Mouse (Mus musculus): ENCODE results near the gene Cd164l2. TPM values are rescaled to one million over a fixed set of nuclear protein-coding genes. Genes with fewer than 3 reads are reported as not detected.
A peak's percentile ranks its signal among the peaks of the same experiment; 100 is the strongest.

The Cd164l2 gene
- polyA plus RNA-seq, 1 experiment from 2014 or later = 0.23 TPM

- H3K27ac ChIP-seq (ENCODE audit: low read depth, low read length) = no peak overlapping the region
- DNase-seq (ENCODE audit: low spot score, missing footprints) = peak; percentile 53
- peaks cover 32% of the 10 kb centered on the region for H3K27me3 ChIP-seq (ENCODE audit: control insufficient read depth, insufficient read depth, low read length)
- no peaks in the 10 kb centered on the region for H3K36me3 ChIP-seq (ENCODE audit: control insufficient read depth, insufficient read depth, low read length)
- no peaks in the 10 kb centered on the region for H3K9me3 ChIP-seq (ENCODE audit: control insufficient read depth, low read length)
- H3K4me1 ChIP-seq (ENCODE audit: control insufficient read depth, insufficient read depth, low read length) = peaks cover 10% of the 10 kb centered on the region
- no peak overlapping the region for H3K9ac ChIP-seq (ENCODE audit: low read length)
- no peak overlapping the region for H3K4me2 ChIP-seq
- no peak for ATAC-seq (ENCODE audit: low FRiP score)
- H3K4me3 ChIP-seq (ENCODE audit: low read depth, low read length) = no peak overlapping the region
- 59% methylated on average over 6 of the region's 6 CpGs for WGBS
Observed at GRCm38 (mm10) chr4:133255392-133255791, 43.5 kb downstream of the Cd164l2 start.

- ATAC-seq (ENCODE audit: low FRiP score) (no peak), DNase-seq (ENCODE audit: low spot score, missing footprints) (no peak)
- WGBS = 16% methylated on average over 24 of the region's 24 CpGs
- no peak overlapping the region for H3K4me3 ChIP-seq (ENCODE audit: low read depth, low read length)
- peaks cover 18% of the 10 kb centered on the region for H3K27me3 ChIP-seq (ENCODE audit: control insufficient read depth, insufficient read depth, low read length)
- H3K9me3 ChIP-seq (ENCODE audit: control insufficient read depth, low read length) = no peaks in the 10 kb centered on the region
- no peak overlapping the region for H3K27ac ChIP-seq (ENCODE audit: low read depth, low read length)
- H3K4me1 ChIP-seq (ENCODE audit: control insufficient read depth, insufficient read depth, low read length) = no peaks in the 10 kb centered on the region
- no peak overlapping the region for H3K9ac ChIP-seq (ENCODE audit: low read length)
- H3K4me2 ChIP-seq = no peak overlapping the region
- no peaks in the 10 kb centered on the region for H3K36me3 ChIP-seq (ENCODE audit: control insufficient read depth, insufficient read depth, low read length)
Observed at GRCm38 (mm10) chr4:133256820-133257219, 44.9 kb downstream of the Cd164l2 start.

GRCm38 (mm10) chr4:133257230-133257629, 45.3 kb downstream of the Cd164l2 start:
- peaks cover 14% of the 10 kb centered on the region for H3K27me3 ChIP-seq (ENCODE audit: control insufficient read depth, insufficient read depth, low read length)

GRCm38 (mm10) chr4:133257798-133258408, 46.0 kb downstream of the Cd164l2 start:
- Histone ChIP-seq H3K9me3 (ENCODE audit: control insufficient read depth, low read length) (no peaks in the 10 kb centered on the region), H3K4me2 (no peak overlapping the region), H3K9ac (ENCODE audit: low read length) (no peak overlapping the region), H3K27me3 (ENCODE audit: control insufficient read depth, insufficient read depth, low read length) (peaks cover 10% of the 10 kb centered on the region; the same call in 1 of the 2 replicates), H3K4me3 (ENCODE audit: low read depth, low read length) (no peak overlapping the region), H3K4me1 (ENCODE audit: control insufficient read depth, insufficient read depth, low read length) (no peaks in the 10 kb centered on the region), H3K27ac (ENCODE audit: low read depth, low read length) (no peak overlapping the region), H3K36me3 (ENCODE audit: control insufficient read depth, insufficient read depth, low read length) (no peaks in the 10 kb centered on the region)
- 81% methylated on average over 12 of the region's 12 CpGs for WGBS
- ATAC-seq (ENCODE audit: low FRiP score) = no peak
- no peak for DNase-seq (ENCODE audit: low spot score, missing footprints)

More at GRCm38 (mm10) chr4:133257230-133257629, 45.3 kb downstream of the Cd164l2 start:
- no peak overlapping the region for H3K27ac ChIP-seq (ENCODE audit: low read depth, low read length)
- H3K36me3 ChIP-seq (ENCODE audit: control insufficient read depth, insufficient read depth, low read length) = no peaks in the 10 kb centered on the region
- WGBS = 28% methylated on average over 12 of the region's 12 CpGs
- ATAC-seq (ENCODE audit: low FRiP score) = no peak
- no peaks in the 10 kb centered on the region for H3K9me3 ChIP-seq (ENCODE audit: control insufficient read depth, low read length)
- H3K4me1 ChIP-seq (ENCODE audit: control insufficient read depth, insufficient read depth, low read length) = no peaks in the 10 kb centered on the region
- H3K4me3 ChIP-seq (ENCODE audit: low read depth, low read length) = no peak overlapping the region
- H3K9ac ChIP-seq (ENCODE audit: low read length) = no peak overlapping the region
- H3K4me2 ChIP-seq = no peak overlapping the region
- no peak for DNase-seq (ENCODE audit: low spot score, missing footprints)

GRCm38 (mm10) chr4:133261641-133262374, 49.9 kb downstream of the Cd164l2 start:
- H3K4me1 ChIP-seq (ENCODE audit: control insufficient read depth, insufficient read depth, low read length) = no peaks in the 10 kb centered on the region
- peaks cover 24% of the 10 kb centered on the region for H3K36me3 ChIP-seq (ENCODE audit: control insufficient read depth, insufficient read depth, low read length)
- peaks cover 3% of the 10 kb centered on the region; the same call in 1 of the 2 replicates for H3K9me3 ChIP-seq (ENCODE audit: control insufficient read depth, low read length)
- WGBS = 49% methylated on average over 10 of the region's 10 CpGs
- H3K4me2 ChIP-seq = no peak overlapping the region
- peaks cover 3% of the 10 kb centered on the region; the same call in 1 of the 2 replicates for H3K27me3 ChIP-seq (ENCODE audit: control insufficient read depth, insufficient read depth, low read length)
- H3K27ac ChIP-seq (ENCODE audit: low read depth, low read length) = no peak overlapping the region
- H3K4me3 ChIP-seq (ENCODE audit: low read depth, low read length) = no peak overlapping the region
- ATAC-seq (ENCODE audit: low FRiP score) = no peak
- no peak for DNase-seq (ENCODE audit: low spot score, missing footprints)
- no peak overlapping the region for H3K9ac ChIP-seq (ENCODE audit: low read length)

GRCm38 (mm10) chr4:133262375-133262765, 50.4 kb downstream of the Cd164l2 start:
- Histone ChIP-seq H3K9me3 (ENCODE audit: control insufficient read depth, low read length) (peaks cover 3% of the 10 kb centered on the region; the same call in 1 of the 2 replicates), H3K9ac (ENCODE audit: low read length) (no peak overlapping the region), H3K36me3 (ENCODE audit: control insufficient read depth, insufficient read depth, low read length) (peaks cover 26% of the 10 kb centered on the region), H3K27me3 (ENCODE audit: control insufficient read depth, insufficient read depth, low read length) (peaks cover under 1% of the 10 kb centered on the region; the same call in 1 of the 2 replicates), H3K4me3 (ENCODE audit: low read depth, low read length) (no peak overlapping the region), H3K4me2 (no peak overlapping the region), H3K27ac (ENCODE audit: low read depth, low read length) (no peak overlapping the region), H3K4me1 (ENCODE audit: control insufficient read depth, insufficient read depth, low read length) (no peaks in the 10 kb centered on the region)
- ATAC-seq (ENCODE audit: low FRiP score) (no peak), DNase-seq (ENCODE audit: low spot score, missing footprints) (peak; percentile 71)
- WGBS = 77% methylated on average over 7 of the region's 7 CpGs

GRCm38 (mm10) chr4:133262882-133263281, 51.0 kb downstream of the Cd164l2 start, which contains the start of gene Sytl1:
Gene Sytl1 (minus strand): TSS chr4:133263113.
- 52% methylated on average over 7 of the region's 7 CpGs for WGBS
- Histone ChIP-seq H3K27ac (ENCODE audit: low read depth, low read length) (no peak within 1 kb of the TSS), H3K4me2 (no peak within 1 kb of the TSS), H3K4me1 (ENCODE audit: control insufficient read depth, insufficient read depth, low read length) (no peaks in the 10 kb centered on the region), H3K9me3 (ENCODE audit: control insufficient read depth, low read length) (peaks cover 3% of the 10 kb centered on the region; the same call in 1 of the 2 replicates), H3K4me3 (ENCODE audit: low read depth, low read length) (no peak within 1 kb of the TSS), H3K9ac (ENCODE audit: low read length) (no peak within 1 kb of the TSS), H3K36me3 (ENCODE audit: control insufficient read depth, insufficient read depth, low read length) (peaks cover 30% of the 10 kb centered on the region), H3K27me3 (ENCODE audit: control insufficient read depth, insufficient read depth, low read length) (no peaks in the 10 kb centered on the region)
- ATAC-seq (ENCODE audit: low FRiP score) = no peak
- peak; percentile 68 for DNase-seq (ENCODE audit: low spot score, missing footprints)

- WGBS = 94% methylated on average over 5 of the region's 5 CpGs
- Histone ChIP-seq H3K9me3 (ENCODE audit: control insufficient read depth, low read length) (peaks cover 3% of the 10 kb centered on the region; the same call in 1 of the 2 replicates), H3K36me3 (ENCODE audit: control insufficient read depth, insufficient read depth, low read length) (peaks cover 36% of the 10 kb centered on the region), H3K27ac (ENCODE audit: low read depth, low read length) (no peak overlapping the region), H3K27me3 (ENCODE audit: control insufficient read depth, insufficient read depth, low read length) (no peaks in the 10 kb centered on the region), H3K4me2 (no peak overlapping the region), H3K9ac (ENCODE audit: low read length) (no peak overlapping the region), H3K4me1 (ENCODE audit: control insufficient read depth, insufficient read depth, low read length) (no peaks in the 10 kb centered on the region), H3K4me3 (ENCODE audit: low read depth, low read length) (no peak overlapping the region)
- DNase-seq (ENCODE audit: low spot score, missing footprints) (no peak), ATAC-seq (ENCODE audit: low FRiP score) (no peak)
Observed at GRCm38 (mm10) chr4:133263756-133264155, 51.8 kb downstream of the Cd164l2 start.

- WGBS = 100% methylated on average over 2 of the region's 2 CpGs
- Histone ChIP-seq H3K4me1 (ENCODE audit: control insufficient read depth, insufficient read depth, low read length) (no peaks in the 10 kb centered on the region), H3K4me3 (ENCODE audit: low read depth, low read length) (no peak overlapping the region), H3K27me3 (ENCODE audit: control insufficient read depth, insufficient read depth, low read length) (no peaks in the 10 kb centered on the region), H3K9me3 (ENCODE audit: control insufficient read depth, low read length) (peaks cover 3% of the 10 kb centered on the region; the same call in 1 of the 2 replicates), H3K9ac (ENCODE audit: low read length) (no peak overlapping the region), H3K27ac (ENCODE audit: low read depth, low read length) (no peak overlapping the region), H3K4me2 (no peak overlapping the region), H3K36me3 (ENCODE audit: control insufficient read depth, insufficient read depth, low read length) (peaks cover 43% of the 10 kb centered on the region)
- no peak for DNase-seq (ENCODE audit: low spot score, missing footprints)
- no peak for ATAC-seq (ENCODE audit: low FRiP score)
Observed at GRCm38 (mm10) chr4:133264559-133264958, 52.6 kb downstream of the Cd164l2 start.

Data from midbrain, embryonic 11.5 days (tissue).